Comparison of ENCODE assay signal across 20 mouse cellular contexts in genomic region chr9:41438141-41438540, GRCm38 (mm10).
"Had no signal": no experiment of that assay in that cellular context is flagged by ENCODE, and none has a peak within 500 bp of the region (broad histone marks: within the 10 kb centered on the region; RNA-seq: fewer than 3 reads in every experiment).

No protein-coding gene starts in this region.

- H3K27me3 ChIP-seq: limb, embryonic 13.5 days; liver, embryonic 12.5 days; liver, embryonic 15.5 days; midbrain, embryonic 13.5 days; stomach, embryonic 15.5 days had no signal

- H3K9ac ChIP-seq: limb, embryonic 13.5 days; liver, embryonic 12.5 days; liver, embryonic 15.5 days; midbrain, embryonic 13.5 days; stomach, embryonic 15.5 days had no signal

- H3K4me3 ChIP-seq: layer of hippocampus, adult 2 months; limb, embryonic 10.5 days; limb, embryonic 13.5 days; liver, embryonic 12.5 days; liver, embryonic 15.5 days; midbrain, embryonic 13.5 days; myocyte; stomach, embryonic 15.5 days had no signal

- ATAC-seq: intestine, postnatal 0 days; liver, embryonic 12.5 days; midbrain, embryonic 13.5 days had no signal

- H3K4me1 ChIP-seq: limb, embryonic 10.5 days; limb, embryonic 13.5 days; liver, embryonic 12.5 days; liver, embryonic 15.5 days; midbrain, embryonic 13.5 days; stomach, embryonic 15.5 days had no signal

- H3K4me2 ChIP-seq: limb, embryonic 13.5 days; liver, embryonic 12.5 days; liver, embryonic 15.5 days; midbrain, embryonic 13.5 days; stomach, embryonic 15.5 days had no signal

- H3K27ac ChIP-seq: kidney, postnatal 0 days; layer of hippocampus, adult 2 months; limb, embryonic 10.5 days; limb, embryonic 13.5 days; liver, embryonic 12.5 days; liver, embryonic 15.5 days; macrophage; midbrain, embryonic 13.5 days; stomach, embryonic 15.5 days had no signal

- H3K9me3 ChIP-seq: liver, embryonic 12.5 days; liver, embryonic 15.5 days; stomach, embryonic 15.5 days had no signal

- DNase-seq: kidney, adult 2 months; kidney, postnatal 25 days; layer of hippocampus, adult 9-11 months; liver; lung, adult 18-20 months; lung, postnatal 14 days; right cerebral cortex, postnatal 25 days; spleen, adult 18-20 months; thymus, postnatal 25 days had no signal

- H3K36me3 ChIP-seq: limb, embryonic 13.5 days; liver, embryonic 12.5 days; liver, embryonic 15.5 days; stomach, embryonic 15.5 days had no signal
